Mouse (Mus musculus) layer of hippocampus, adult 9-11 months (tissue): ENCODE data around the gene Il17ra.
A peak's percentile ranks its signal among the peaks of the same experiment; 100 is the strongest.

Source experiments
- DNase-seq: peaks from one replicate; pipeline ENCODE4 v3.0.0; 2022

The Il17ra gene

GRCm38 (mm10) chr6:120472455-120473140, 9.6 kb downstream of the Il17ra start:
- DNase-seq = no peak

GRCm38 (mm10) chr6:120473427-120473826, 10.4 kb downstream of the Il17ra start:
- DNase-seq = peak; percentile 91

- no peak for DNase-seq
Observed at GRCm38 (mm10) chr6:120475288-120475687, 12.2 kb downstream of the Il17ra start.

- DNase-seq = peak; percentile 83
Observed at GRCm38 (mm10) chr6:120479302-120479701, 16.3 kb downstream of the Il17ra start.

DNA sequence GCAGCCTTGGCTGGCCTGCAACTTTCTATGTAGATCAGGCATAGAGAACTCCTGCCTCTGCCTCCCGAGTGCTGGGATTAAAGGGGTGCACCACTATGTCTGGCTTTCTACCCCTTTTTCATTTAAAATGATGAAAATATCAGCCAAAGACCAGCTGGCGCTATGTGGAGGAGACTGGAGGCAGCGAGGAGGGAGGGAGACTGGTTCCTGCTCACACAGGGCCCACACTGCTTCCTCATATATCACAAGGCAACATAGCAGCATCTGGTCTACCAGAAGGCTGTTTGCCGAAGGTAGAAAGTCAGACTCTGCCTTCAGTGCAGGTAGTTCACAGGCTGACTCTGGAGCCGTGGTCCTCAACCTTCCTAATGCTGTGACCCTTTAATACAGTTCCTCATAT, 17.3 kb downstream of the Il17ra start:
- peak; percentile 84 for DNase-seq

DNA sequence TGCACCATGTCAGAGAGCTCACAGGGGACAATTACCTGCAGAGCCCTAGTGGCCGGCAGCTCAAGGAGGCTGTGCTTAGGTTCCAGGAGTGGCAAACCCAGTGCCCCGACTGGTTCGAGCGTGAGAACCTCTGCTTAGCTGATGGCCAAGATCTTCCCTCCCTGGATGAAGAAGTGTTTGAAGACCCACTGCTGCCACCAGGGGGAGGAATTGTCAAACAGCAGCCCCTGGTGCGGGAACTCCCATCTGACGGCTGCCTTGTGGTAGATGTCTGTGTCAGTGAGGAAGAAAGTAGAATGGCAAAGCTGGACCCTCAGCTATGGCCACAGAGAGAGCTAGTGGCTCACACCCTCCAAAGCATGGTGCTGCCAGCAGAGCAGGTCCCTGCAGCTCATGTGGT, 18.5 kb downstream of the Il17ra start:
- no peak for DNase-seq

DNA sequence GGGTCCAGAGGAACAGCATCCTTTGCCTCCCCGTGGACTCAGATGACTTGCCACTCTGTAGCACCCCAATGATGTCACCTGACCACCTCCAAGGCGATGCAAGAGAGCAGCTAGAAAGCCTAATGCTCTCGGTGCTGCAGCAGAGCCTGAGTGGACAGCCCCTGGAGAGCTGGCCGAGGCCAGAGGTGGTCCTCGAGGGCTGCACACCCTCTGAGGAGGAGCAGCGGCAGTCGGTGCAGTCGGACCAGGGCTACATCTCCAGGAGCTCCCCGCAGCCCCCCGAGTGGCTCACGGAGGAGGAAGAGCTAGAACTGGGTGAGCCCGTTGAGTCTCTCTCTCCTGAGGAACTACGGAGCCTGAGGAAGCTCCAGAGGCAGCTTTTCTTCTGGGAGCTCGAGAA, 19.0 kb downstream of the Il17ra start:
- no peak for DNase-seq

DNA sequence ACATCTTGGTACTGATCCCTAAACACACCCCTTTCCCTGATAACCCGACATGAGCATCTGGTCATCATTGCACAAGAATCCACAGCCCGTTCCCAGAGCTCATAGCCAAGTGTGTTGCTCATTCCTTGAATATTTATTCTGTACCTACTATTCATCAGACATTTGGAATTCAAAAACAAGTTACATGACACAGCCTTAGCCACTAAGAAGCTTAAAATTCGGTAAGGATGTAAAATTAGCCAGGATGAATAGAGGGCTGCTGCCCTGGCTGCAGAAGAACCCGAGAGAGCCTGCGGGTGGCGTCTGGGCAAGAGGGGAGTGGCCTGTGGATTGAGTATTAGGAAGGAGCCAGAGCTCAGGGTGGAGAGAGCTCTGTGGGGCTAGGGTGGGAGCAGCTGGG, 19.7 kb downstream of the Il17ra start:
- no peak for DNase-seq

DNA sequence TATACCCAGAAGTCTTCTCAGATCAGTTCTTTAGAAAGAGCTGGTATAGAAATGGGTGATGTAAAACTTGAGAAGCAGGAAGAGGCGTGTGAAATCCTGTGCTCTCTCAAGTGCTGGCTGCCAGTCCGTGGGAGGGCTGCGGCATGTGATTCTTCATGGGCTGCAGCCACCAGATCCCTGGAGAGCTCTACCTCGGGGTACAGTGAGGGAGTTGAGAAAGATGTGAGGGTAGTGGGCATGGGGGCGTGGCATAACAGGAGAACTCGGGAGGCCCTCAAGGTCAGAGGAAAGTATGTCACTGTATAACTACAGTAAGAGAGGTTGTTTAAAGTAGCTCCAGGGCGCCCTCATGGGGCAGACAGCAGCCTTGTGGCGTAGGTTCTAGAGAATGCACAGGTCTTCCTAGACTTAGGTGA, 20.2 kb downstream of the Il17ra start:
- peak; percentile 70 for DNase-seq

DNA sequence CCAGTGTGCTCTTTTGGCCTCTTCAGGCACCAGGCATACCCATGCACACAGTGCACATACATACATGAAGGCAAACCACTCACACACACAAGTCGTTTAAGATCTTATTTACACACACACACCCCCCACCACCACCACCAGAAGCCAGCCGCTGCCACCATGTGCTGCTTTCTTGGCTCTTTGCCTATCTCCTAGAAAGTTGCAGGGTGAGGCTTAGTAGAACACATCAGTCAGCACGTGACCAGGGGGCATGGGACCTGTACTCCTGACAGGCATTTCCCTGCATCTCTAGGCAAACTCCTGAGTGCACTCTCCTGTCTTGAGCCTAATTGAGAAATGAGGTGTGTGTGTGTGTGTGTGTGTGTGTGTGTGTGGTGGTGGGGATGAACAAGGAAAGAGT, 22.0 kb downstream of the Il17ra start:
- no peak for DNase-seq

DNA sequence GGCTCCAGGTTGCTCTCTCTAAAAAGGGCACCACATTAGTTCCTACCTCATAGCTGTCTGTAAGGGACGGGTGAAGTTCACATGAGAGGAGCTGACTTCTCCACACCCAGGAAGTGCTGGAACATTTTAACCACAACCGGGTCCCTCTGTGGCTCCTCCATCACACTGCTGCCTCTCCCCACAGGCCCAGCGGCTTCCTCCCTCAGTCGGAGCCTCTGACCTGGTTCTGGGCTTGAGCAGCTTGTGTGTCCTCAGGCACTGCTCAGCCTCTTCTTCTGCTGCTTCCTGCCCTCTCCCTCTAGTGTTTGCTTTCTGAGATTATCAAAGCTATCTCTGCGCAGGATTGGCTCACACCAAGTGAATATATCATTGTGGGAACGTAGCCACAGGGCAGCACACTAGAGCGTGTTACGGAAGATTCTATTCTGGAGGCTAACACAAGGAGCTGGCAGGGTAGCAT, 23.0 kb downstream of the Il17ra start:
- no peak for DNase-seq

GRCm38 (mm10) chr6:120488647-120489046, 25.6 kb downstream of the Il17ra start:
- no peak for DNase-seq

GRCm38 (mm10) chr6:120489461-120489860, 26.4 kb downstream of the Il17ra start:
- no peak for DNase-seq

DNA sequence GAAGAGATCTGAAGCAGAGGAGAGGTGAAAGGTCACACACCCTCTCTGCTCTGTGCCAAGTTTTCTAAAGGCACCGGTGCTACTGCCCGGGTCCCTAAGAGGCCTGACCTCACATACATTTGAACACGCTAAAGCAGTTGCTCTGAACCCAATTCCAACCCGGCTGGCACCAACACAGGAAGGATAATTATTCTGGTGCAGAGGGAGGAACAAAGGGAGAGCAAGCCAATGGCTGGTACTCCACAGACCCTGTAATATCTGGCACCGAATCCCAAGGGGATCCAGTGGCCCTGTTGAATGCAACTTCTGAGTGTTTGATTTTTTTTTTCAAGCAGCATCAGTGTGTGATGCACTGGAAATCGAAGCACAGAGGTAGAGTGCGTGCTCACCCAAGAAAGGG, 28.0 kb downstream of the Il17ra start:
- DNase-seq = no peak

DNA sequence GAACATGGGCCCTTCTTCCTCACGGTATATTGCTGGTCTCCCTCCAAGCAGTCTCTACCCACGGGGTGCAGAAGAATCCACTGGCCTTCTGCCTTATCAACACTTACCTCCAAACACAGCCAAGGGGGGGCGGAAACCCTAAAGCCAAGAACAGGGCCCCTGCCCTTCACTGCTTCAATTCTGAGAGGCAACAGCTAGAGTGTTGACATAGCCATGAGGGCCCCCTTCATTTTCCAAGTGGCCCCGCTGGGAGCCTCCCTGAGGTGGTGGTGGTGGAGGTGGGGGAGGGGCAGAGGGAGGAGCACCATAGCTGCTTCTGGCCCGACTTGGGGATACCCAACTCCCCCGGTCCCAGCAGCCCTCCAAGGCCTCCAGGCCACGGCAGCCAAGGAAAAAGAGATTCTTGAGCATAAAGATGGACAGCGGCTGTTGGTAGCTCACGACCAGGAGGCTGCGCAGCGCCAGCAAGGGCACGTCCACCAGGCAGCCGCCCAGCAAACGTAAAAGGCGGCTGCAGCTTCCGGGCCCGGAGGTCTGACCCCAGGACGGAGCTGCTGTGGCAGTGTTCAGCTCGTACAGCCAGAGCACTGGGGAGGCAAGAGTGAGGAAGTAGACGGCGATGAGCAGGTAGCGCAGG, 28.9 kb downstream of the Il17ra start:
- no peak for DNase-seq

DNA sequence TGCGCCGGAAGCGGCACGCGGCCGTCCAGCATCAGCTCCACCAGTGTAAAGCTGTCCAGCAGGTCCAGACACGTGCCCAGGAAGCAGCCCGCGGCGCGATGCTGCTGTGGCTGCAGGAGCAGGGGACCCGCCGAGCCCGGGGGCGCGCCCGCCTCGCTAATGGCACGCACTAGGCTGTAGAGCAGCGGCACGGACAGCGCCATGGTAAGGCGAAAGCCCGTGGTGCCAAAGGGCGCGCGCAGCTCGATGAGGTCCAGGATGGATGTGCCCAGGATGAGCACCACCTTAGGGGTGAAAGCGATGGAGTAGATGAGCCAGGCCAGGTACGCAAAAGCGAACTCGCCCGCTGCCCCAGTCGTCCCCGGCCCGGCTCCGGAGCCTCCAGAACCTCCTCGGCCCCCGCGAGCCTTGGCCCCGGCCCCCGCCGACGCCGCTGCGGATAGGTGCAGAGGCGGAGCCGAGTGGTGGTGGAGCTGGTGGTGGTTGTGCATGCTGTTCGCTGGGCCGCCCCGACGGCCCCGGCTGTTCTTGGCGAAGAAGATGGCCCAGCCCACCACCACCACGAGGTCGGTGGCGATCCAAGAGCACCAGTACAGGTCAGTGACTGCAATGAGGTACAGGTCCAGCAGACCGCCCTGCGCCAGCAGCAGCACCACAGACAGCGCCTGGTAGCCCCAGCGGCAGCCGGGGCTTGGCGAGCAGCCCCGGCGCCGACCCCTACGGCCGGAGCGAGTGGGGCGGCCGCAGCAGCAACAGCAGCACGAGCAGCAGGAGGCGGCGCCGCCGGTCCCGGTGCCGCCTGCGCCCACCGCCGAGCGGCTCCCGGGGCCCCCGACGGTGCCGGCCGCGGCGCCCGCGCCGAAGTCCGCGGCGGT, 29.7 kb downstream of the Il17ra start:
- DNase-seq = no peak

DNA sequence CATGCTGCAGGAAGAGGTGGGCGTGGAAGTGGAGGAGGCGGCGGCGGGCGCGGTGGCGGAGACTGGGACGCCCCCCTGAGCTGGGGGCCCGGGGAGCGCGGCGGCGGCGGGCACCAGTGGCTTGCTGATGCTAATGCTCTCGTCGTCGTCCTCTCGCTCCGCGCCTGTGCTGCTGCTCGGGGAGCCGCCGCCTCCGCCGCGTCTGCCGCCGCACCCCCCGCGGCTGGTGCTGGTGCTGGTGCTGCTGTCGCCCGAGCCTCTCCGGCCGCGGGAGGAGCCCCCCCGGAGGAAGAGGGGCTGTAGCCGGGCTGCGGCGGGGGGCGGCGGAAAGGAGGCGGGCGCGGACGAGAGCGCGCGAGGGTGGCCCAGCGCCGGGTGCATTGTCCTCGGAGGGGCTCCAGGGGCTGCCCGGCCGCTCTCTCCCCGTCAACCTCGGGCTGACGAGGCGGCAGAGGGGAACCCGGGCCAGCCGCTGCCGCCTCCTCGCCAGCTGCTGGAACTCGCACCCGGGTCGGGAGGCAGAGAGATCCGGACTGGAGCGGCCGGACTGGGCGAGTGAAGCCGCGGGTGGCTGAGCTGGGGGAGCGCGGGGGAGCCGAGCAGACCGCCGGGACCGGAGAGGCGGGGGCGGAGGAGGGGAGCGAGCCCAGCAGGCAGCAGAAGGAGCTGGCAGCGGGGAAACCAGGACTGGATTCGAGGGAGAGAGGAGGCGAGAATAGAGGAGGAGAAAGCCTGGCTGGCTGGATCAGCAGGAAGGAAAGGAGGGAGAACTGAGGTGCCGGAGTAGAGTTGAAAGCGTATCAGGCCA, 30.5 kb downstream of the Il17ra start, which contains the start of gene Tmem121b:
Tmem121b (minus strand) TSS at position 434 of the 808 bp plus-strand sequence.
- peak; percentile 92 for DNase-seq

GRCm38 (mm10) chr6:120496544-120496943, 33.5 kb downstream of the Il17ra start:
- no peak for DNase-seq

- no peak for DNase-seq
Observed at GRCm38 (mm10) chr6:120504051-120504450, 41.0 kb downstream of the Il17ra start.

DNA sequence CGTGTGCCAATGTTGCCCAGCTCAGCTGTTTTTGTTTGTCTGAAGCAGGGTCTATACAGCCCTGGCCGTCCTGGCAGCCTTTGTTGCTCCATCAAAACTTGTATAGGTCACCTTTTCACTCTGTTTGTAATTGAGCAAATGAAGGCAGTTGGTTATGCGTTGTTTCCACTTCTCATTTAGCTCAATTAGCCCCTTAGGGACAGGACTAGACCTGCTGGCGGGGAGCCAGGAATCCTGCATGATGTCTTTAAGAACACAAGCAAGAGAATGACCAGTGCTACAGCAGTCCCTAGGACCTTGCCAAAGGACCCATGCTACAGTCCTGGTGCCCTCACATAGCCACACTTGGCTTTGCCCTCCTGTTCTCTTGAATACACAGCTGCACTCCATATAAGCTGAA, 42.5 kb downstream of the Il17ra start:
- no peak for DNase-seq

DNA sequence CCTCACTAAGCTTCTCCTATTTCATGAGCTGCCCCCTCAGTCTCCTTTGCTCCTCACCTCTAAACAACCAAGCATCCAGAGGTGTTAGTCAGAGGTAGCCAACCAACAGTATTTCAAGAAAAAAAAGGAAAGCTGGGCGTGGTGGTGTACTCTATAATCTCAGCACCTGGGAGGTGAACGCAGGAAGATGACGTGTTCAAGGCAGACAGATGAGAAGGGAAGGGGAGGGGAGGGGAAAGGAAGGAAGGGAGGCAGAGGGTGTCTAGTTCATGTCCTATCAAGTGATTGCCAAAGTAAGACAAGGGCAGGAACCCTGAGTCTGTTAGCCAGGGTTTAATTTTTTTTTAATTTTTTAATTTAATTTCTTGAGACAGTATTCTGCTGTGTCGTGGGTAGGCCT, 45.6 kb downstream of the Il17ra start:
- DNase-seq = no peak

DNA sequence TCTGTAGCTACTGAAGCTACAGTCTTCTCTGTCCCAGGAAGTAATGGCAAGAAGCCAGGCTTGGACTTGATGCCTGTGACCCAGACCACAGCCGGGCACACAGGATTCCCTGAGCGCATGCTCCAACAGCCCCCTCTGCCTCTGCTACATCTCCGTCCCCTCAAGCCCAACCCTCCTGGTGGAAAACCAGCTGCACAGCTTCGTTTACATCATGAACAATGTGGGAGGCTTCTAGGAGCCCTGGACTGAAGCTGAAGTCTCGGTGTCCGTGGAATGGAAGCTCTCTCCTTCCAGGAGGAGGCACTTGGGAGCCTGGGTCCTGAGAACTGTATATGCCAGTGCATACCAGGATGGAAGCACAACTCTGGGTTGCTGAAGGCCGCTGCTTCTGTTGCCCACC, 46.9 kb downstream of the Il17ra start:
- DNase-seq = no peak

GRCm38 (mm10) chr6:120510425-120510824, 47.4 kb downstream of the Il17ra start:
- peak; percentile 74 for DNase-seq
